In genomic region chr13:31177999-31178783, GRCm38 (mm10) we compare ENCODE assay signal across 29 mouse cellular contexts.
A peak's percentile ranks its signal among the peaks of the same experiment; 100 is the strongest.
DNase-seq lines count a peak whose midpoint lies in the region; ATAC-seq and TF ChIP-seq lines count a peak whose summit lies in the region.
"Had no signal": no experiment of that assay in that cellular context is flagged by ENCODE, and none has a peak within 500 bp of the region (broad histone marks: within the 10 kb centered on the region; RNA-seq: fewer than 3 reads in every experiment).

No protein-coding gene starts in this region.

- TF ChIP-seq CTCF in kidney, adult 2 months (conservative IDR thresholded peaks at IDR 0.05; ENCODE audit: insufficient read depth, insufficient read length, low read depth, low read length): no peak
- no peak for TF ChIP-seq CTCF in liver, adult 2 months (IDR thresholded peaks at IDR 0.05; ENCODE audit: low read depth, low read length)
- no peak for TF ChIP-seq CTCF in lung, postnatal 0 days (IDR thresholded peaks at IDR 0.05)
- TF ChIP-seq CTCF in stomach, postnatal 0 days (IDR thresholded peaks at IDR 0.05; ENCODE audit: low read depth): no peak

- TF ChIP-seq POLR2A in kidney, adult 2 months (IDR thresholded peaks at IDR 0.05; ENCODE audit: low read depth, low read length): no peak
- TF ChIP-seq POLR2A in liver, adult 2 months (IDR thresholded peaks at IDR 0.05; ENCODE audit: extremely low read depth, insufficient read depth, low read length): no peak

- H3K4me2 ChIP-seq in kidney, embryonic 16.5 days (replicated peaks; ENCODE audit: low read depth, low read length): no peak overlapping the region
- no peak overlapping the region for H3K4me2 ChIP-seq in lung, postnatal 0 days (replicated peaks; ENCODE audit: low read depth, low read length)
- no peak overlapping the region for H3K4me2 ChIP-seq in stomach, postnatal 0 days (replicated peaks; ENCODE audit: low read depth)
- H3K4me2 ChIP-seq: forebrain, embryonic 13.5 days; heart, embryonic 15.5 days; hindbrain, embryonic 14.5 days; liver, embryonic 11.5 days; midbrain, embryonic 15.5 days; neural tube, embryonic 15.5 days; stomach, embryonic 15.5 days had no signal

- no peak for TF ChIP-seq EP300 in lung, postnatal 0 days (IDR thresholded peaks at IDR 0.05)
- no peak for TF ChIP-seq EP300 in stomach, postnatal 0 days (optimal IDR thresholded peaks at IDR 0.05)

- no peaks in the 10 kb centered on the region for H3K27me3 ChIP-seq in kidney, adult 2 months (replicated peaks; ENCODE audit: control insufficient read depth, insufficient read depth, low read length)
- no peaks in the 10 kb centered on the region; the same call in 1 of the 2 replicates for H3K27me3 ChIP-seq in kidney, embryonic 16.5 days (ENCODE audit: insufficient read depth, low read length)
- no peaks in the 10 kb centered on the region for H3K27me3 ChIP-seq in liver, adult 2 months (ENCODE audit: control insufficient read depth, insufficient read depth, low read length)
- H3K27me3 ChIP-seq in lung, postnatal 0 days (replicated peaks; ENCODE audit: insufficient read depth, low read length): no peaks in the 10 kb centered on the region
- H3K27me3 ChIP-seq in stomach, postnatal 0 days (ENCODE audit: control insufficient read depth, insufficient read depth, low read length): no peaks in the 10 kb centered on the region
- H3K27me3 ChIP-seq: forebrain, embryonic 13.5 days; heart, embryonic 15.5 days; midbrain, embryonic 15.5 days; neural tube, embryonic 15.5 days; stomach, embryonic 15.5 days had no signal

- ATAC-seq in kidney, embryonic 16.5 days (ENCODE audit: low FRiP score, low TSS enrichment): no peak
- no peak for ATAC-seq in lung, postnatal 0 days
- peak; percentile 72 for ATAC-seq in stomach, postnatal 0 days (ENCODE audit: low FRiP score, low TSS enrichment)
- ATAC-seq: forebrain, embryonic 13.5 days; midbrain, embryonic 15.5 days; Patski had no signal

- WGBS in kidney, adult 2 months: 69% methylated on average over 5 of the region's 5 CpGs
- WGBS in kidney, embryonic 16.5 days: 77% methylated on average over 5 of the region's 5 CpGs
- 36% methylated on average over 5 of the region's 5 CpGs for WGBS in liver, adult 2 months
- WGBS in lung, postnatal 0 days: 46% methylated on average over 5 of the region's 5 CpGs
- whole genome bisulfite sequencing in stomach, postnatal 0 days: 55% methylated on average over 5 of the region's 5 CpGs

- peak overlapping the region; percentile 90 for H3K27ac ChIP-seq in kidney, adult 2 months (ENCODE audit: insufficient read depth, low read depth, low read length)
- no peak overlapping the region for H3K27ac ChIP-seq in kidney, embryonic 16.5 days (ENCODE audit: low read length)
- peak overlapping the region; percentile 84 for H3K27ac ChIP-seq in liver, adult 2 months (replicated peaks; ENCODE audit: insufficient read depth, low read depth, low read length)
- no peak overlapping the region for H3K27ac ChIP-seq in lung, postnatal 0 days (ENCODE audit: low read length)
- H3K27ac ChIP-seq in stomach, postnatal 0 days (replicated peaks): no peak overlapping the region
- H3K27ac ChIP-seq: forebrain, embryonic 13.5 days; heart, embryonic 10.5 days; heart, embryonic 15.5 days; hindbrain, embryonic 14.5 days; midbrain, embryonic 10.5 days; midbrain, embryonic 15.5 days; neural tube, embryonic 15.5 days; stomach, embryonic 15.5 days had no signal

- DNase-seq in kidney, adult 2 months: peak; percentile 77
- DNase-seq in liver, adult 2 months (ENCODE audit: extremely low read depth, low read depth, low spot score): peak; percentile 70
- DNase-seq in liver: no peak
- DNase-seq in lung, postnatal 0 days (ENCODE audit: low spot score): peak; percentile 6
- DNase-seq in lung, adult 18-20 months: no peak
- DNase-seq in stomach, postnatal 0 days (ENCODE audit: low spot score): no peak
- DNase-seq in left cerebral cortex, adult 18-20 months (ENCODE audit: low spot score in 2 of 2): no peak
- DNase-seq: adrenal gland, postnatal 10 days; cerebellum, adult 11 months; cerebellum, postnatal 36 days; gastrocnemius, postnatal 10 days; heart, postnatal 36 days; layer of hippocampus, adult 9-11 months; lung, postnatal 14 days; retina, postnatal 1 day; right cerebral cortex, postnatal 14 days; thymus, adult 18-20 months; thymus, postnatal 36 days had no signal

- no peaks in the 10 kb centered on the region for H3K36me3 ChIP-seq in kidney, adult 2 months (ENCODE audit: control insufficient read depth, insufficient read depth, low read length)
- no peaks in the 10 kb centered on the region for H3K36me3 ChIP-seq in kidney, embryonic 16.5 days (ENCODE audit: insufficient read depth, low read length)
- no peaks in the 10 kb centered on the region for H3K36me3 ChIP-seq in liver, adult 2 months (ENCODE audit: control insufficient read depth, insufficient read depth, low read length)
- no peaks in the 10 kb centered on the region for H3K36me3 ChIP-seq in lung, postnatal 0 days (ENCODE audit: insufficient read depth, low read length)
- H3K36me3 ChIP-seq in stomach, postnatal 0 days (ENCODE audit: control insufficient read depth, insufficient read depth, low read length): no peaks in the 10 kb centered on the region
- H3K36me3 ChIP-seq: heart, embryonic 10.5 days; heart, embryonic 15.5 days; midbrain, embryonic 10.5 days; midbrain, embryonic 15.5 days; neural tube, embryonic 15.5 days; stomach, embryonic 15.5 days had no signal

- peaks cover 4% of the 10 kb centered on the region; the same call in 1 of the 2 replicates for H3K9me3 ChIP-seq in kidney, embryonic 16.5 days (ENCODE audit: low read length)
- H3K9me3 ChIP-seq in lung, postnatal 0 days (ENCODE audit: low read length): no peaks in the 10 kb centered on the region
- no peaks in the 10 kb centered on the region for H3K9me3 ChIP-seq in stomach, postnatal 0 days (ENCODE audit: control insufficient read depth, low read length)
- H3K9me3 ChIP-seq: forebrain, embryonic 13.5 days; heart, embryonic 10.5 days; heart, embryonic 15.5 days; midbrain, embryonic 10.5 days; midbrain, embryonic 15.5 days; neural tube, embryonic 15.5 days; stomach, embryonic 15.5 days had no signal

- H3K9ac ChIP-seq in kidney, embryonic 16.5 days (replicated peaks; ENCODE audit: low read length): no peak overlapping the region
- H3K9ac ChIP-seq in liver, adult 2 months (ENCODE audit: low read depth, low read length): no peak overlapping the region
- no peak overlapping the region for H3K9ac ChIP-seq in lung, postnatal 0 days (replicated peaks; ENCODE audit: low read depth)
- H3K9ac ChIP-seq in stomach, postnatal 0 days (ENCODE audit: low read length): no peak overlapping the region
- H3K9ac ChIP-seq: forebrain, embryonic 13.5 days; heart, embryonic 15.5 days; hindbrain, embryonic 14.5 days; midbrain, embryonic 15.5 days; neural tube, embryonic 15.5 days; stomach, embryonic 15.5 days had no signal

- peaks cover 10% of the 10 kb centered on the region for H3K4me1 ChIP-seq in kidney, adult 2 months (ENCODE audit: control insufficient read depth, insufficient read depth, low read length)
- H3K4me1 ChIP-seq in kidney, embryonic 16.5 days (ENCODE audit: insufficient read depth, low read length): peaks cover 8% of the 10 kb centered on the region; the same call in 1 of the 2 replicates
- peaks cover 13% of the 10 kb centered on the region; the same call in 1 of the 2 replicates for H3K4me1 ChIP-seq in liver, adult 2 months (ENCODE audit: control insufficient read depth, insufficient read depth, low read length)
- H3K4me1 ChIP-seq in lung, postnatal 0 days (ENCODE audit: insufficient read depth, low read depth, low read length): no peaks in the 10 kb centered on the region
- no peaks in the 10 kb centered on the region; the same call in 1 of the 2 replicates for H3K4me1 ChIP-seq in stomach, postnatal 0 days (replicated peaks; ENCODE audit: control insufficient read depth, insufficient read depth)
- H3K4me1 ChIP-seq: forebrain, embryonic 13.5 days had no signal

- H3K4me3 ChIP-seq in kidney, adult 2 months (ENCODE audit: insufficient read depth, low read depth, low read length): no peak overlapping the region
- no peak overlapping the region for H3K4me3 ChIP-seq in kidney, embryonic 16.5 days (ENCODE audit: low read length)
- no peak overlapping the region for H3K4me3 ChIP-seq in liver, adult 2 months (ENCODE audit: insufficient read depth, low read depth, low read length)
- H3K4me3 ChIP-seq in lung, postnatal 0 days (ENCODE audit: low read depth, low read length): no peak overlapping the region
- no peak overlapping the region for H3K4me3 ChIP-seq in stomach, postnatal 0 days (ENCODE audit: low read depth, low read length)
- H3K4me3 ChIP-seq: forebrain, embryonic 13.5 days; heart, embryonic 10.5 days; heart, embryonic 15.5 days; midbrain, embryonic 10.5 days; midbrain, embryonic 15.5 days; neural tube, embryonic 15.5 days; stomach, embryonic 15.5 days had no signal

- no peaks in the 10 kb centered on the region for H3K79me2 ChIP-seq in liver, adult 2 months (ENCODE audit: control insufficient read depth, insufficient read depth, low read length)

Comparison
In these comparisons a context has a peak if more than half of its experiments do, and no peak if none do; other contexts are left out.
1. DNase-seq: peak in kidney, adult 2 months (single experiment), liver, adult 2 months (single experiment) and lung, postnatal 0 days (single experiment); none in liver (single experiment), lung, adult 18-20 months (0 of 2), stomach, postnatal 0 days (single experiment) and left cerebral cortex, adult 18-20 months (0 of 2).
2. H3K27ac ChIP-seq: peak in kidney, adult 2 months (single experiment) and liver, adult 2 months (single experiment); none in kidney, embryonic 16.5 days (single experiment), lung, postnatal 0 days (single experiment) and stomach, postnatal 0 days (single experiment).